Mouse (Mus musculus) inflammation-experienced regulatory T-cells (primary cell): ENCODE measurements around the gene Vmn1r8. TPM values are rescaled to one million over a fixed set of nuclear protein-coding genes. Genes with fewer than 3 reads are reported as not detected.

Experiments used
- polyA plus RNA-seq, 2 experiments: library from polyadenylated mRNA; unstranded; fragments of 100-300 nt; shearing (Covaris generic); gene quantifications; one replicate each; pipeline ENCODE4 v1.2.1; 2017

The Vmn1r8 gene
- under 1 TPM in 1 of 2 experiments, not detected in 1; 0.29 TPM for polyA plus RNA-seq

GRCm38 (mm10) chr6:57031984-57032383 is at the start of gene Vmn1r8:
Vmn1r8 (plus strand) TSS chr6:57032284.

GRCm38 (mm10) chr6:56996943-56997342 is 35.1 kb upstream of the Vmn1r8 start, which contains the start of gene Vmn1r6:
Vmn1r6 (plus strand) TSS chr6:56997243.

GRCm38 (mm10) chr6:57025224-57025623 is 6.9 kb upstream of the Vmn1r8 start, which contains the start of gene Vmn1r7:
Vmn1r7 (minus strand) TSS chr6:57025324.

GRCm38 (mm10) chr6:57066487-57066886 is 34.4 kb downstream of the Vmn1r8 start, which contains the start of gene Vmn1r9:
Vmn1r9 (plus strand) TSS chr6:57066787.

Other genes starting within 250 kb of the Vmn1r8 start
- 10 to 100 TPM; 61.3 to 73.0 TPM for gene Kbtbd2, start 234.5 kb upstream of the Vmn1r8 start, polyA plus RNA-seq
- gene Fkbp9, start 200.2 kb upstream of the Vmn1r8 start, polyA plus RNA-seq = under 1 TPM; 0.31 to 0.46 TPM
- 10 to 100 TPM; 80.5 to 80.7 TPM for gene Nt5c3, start 108.4 kb upstream of the Vmn1r8 start, polyA plus RNA-seq
- under 1 TPM; 0.07 to 0.22 TPM for gene Vmn1r4, start 108.3 kb upstream of the Vmn1r8 start, polyA plus RNA-seq
- under 1 TPM; 0.08 to 0.32 TPM for gene Vmn1r5, start 62.0 kb upstream of the Vmn1r8 start, polyA plus RNA-seq
- gene Vmn1r6, start 35.0 kb upstream of the Vmn1r8 start, polyA plus RNA-seq = under 1 TPM in 1 of 2 experiments, not detected in 1; 0.42 TPM
- not detected for gene Vmn1r7, start 7.0 kb upstream of the Vmn1r8 start, polyA plus RNA-seq
- not detected for gene Vmn1r9, start 34.5 kb downstream of the Vmn1r8 start, polyA plus RNA-seq
- gene Vmn1r10, start 77.2 kb downstream of the Vmn1r8 start, polyA plus RNA-seq = not detected
- gene Vmn1r11, start 101.2 kb downstream of the Vmn1r8 start, polyA plus RNA-seq = under 1 TPM in 1 of 2 experiments, not detected in 1; 0.84 TPM
- gene Vmn1r12, start 124.6 kb downstream of the Vmn1r8 start, polyA plus RNA-seq = 1 to 10 TPM in 1 of 2 experiments, under 1 TPM in 1; 0.04 to 1.2 TPM
- gene Vmn1r13, start 171.0 kb downstream of the Vmn1r8 start, polyA plus RNA-seq = 1 to 10 TPM in 1 of 2 experiments, under 1 TPM in 1; 0.58 to 1.4 TPM
- under 1 TPM in 1 of 2 experiments, not detected in 1; 0.02 TPM for gene Vmn1r14, start 199.4 kb downstream of the Vmn1r8 start, polyA plus RNA-seq
- gene Vmn1r15, start 225.7 kb downstream of the Vmn1r8 start, polyA plus RNA-seq = not detected